Mouse (Mus musculus): ENCODE results near the gene Bahcc1. TPM values are rescaled to one million over a fixed set of nuclear protein-coding genes. Genes with fewer than 3 reads are reported as not detected.

Bahcc1 gene
- polyA plus RNA-seq, 1 experiment: not detected

- WGBS: 92% methylated on average over 3 of the region's 3 CpGs
- no peak overlapping the region for H3K4me3 ChIP-seq (ENCODE audit: insufficient read depth, low read depth, low read length)
- TF ChIP-seq POLR2A (IDR thresholded peaks at IDR 0.05; ENCODE audit: insufficient read depth, low read depth, low read length) (no peak), CTCF (IDR thresholded peaks at IDR 0.05; ENCODE audit: insufficient read depth, low read depth, low read length) (no peak)
- no peak overlapping the region for H3K27ac ChIP-seq (ENCODE audit: insufficient read depth, low read depth, low read length)
- H3K4me1 ChIP-seq (ENCODE audit: control insufficient read depth, insufficient read depth, low read length): peaks cover 19% of the 10 kb centered on the region
Observed at GRCm38 (mm10) chr11:120281197-120281596, 48.5 kb downstream of the Bahcc1 start.

DNA sequence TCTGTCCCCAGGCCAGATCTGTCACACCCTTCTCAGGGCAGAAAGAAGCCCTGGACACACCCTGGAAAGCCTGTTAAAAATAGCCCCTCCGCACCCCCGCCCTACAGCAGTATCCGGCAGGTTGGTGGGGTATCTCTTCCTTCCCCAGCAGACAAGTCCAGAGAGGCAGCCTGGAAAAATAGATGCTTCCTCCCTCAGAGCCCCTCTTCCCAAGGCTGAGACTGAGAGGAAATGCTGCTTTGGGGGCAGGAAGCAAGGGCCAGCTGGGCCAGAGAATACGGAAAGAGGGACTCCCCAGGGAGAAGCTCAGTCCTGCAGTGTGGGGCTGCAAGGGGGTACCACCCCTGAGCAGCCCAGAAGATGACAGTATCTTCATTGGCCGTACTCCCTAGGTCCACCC, 50.8 kb downstream of the Bahcc1 start:
- H3K4me1 ChIP-seq (ENCODE audit: control insufficient read depth, insufficient read depth, low read length): peaks cover 19% of the 10 kb centered on the region
- 91% methylated on average over 5 of the region's 5 CpGs for WGBS
- H3K27ac ChIP-seq (ENCODE audit: insufficient read depth, low read depth, low read length): no peak overlapping the region
- H3K4me3 ChIP-seq (ENCODE audit: insufficient read depth, low read depth, low read length): no peak overlapping the region
- no peak for TF ChIP-seq CTCF (IDR thresholded peaks at IDR 0.05; ENCODE audit: insufficient read depth, low read depth, low read length)
- TF ChIP-seq POLR2A (IDR thresholded peaks at IDR 0.05; ENCODE audit: insufficient read depth, low read depth, low read length): no peak

DNA sequence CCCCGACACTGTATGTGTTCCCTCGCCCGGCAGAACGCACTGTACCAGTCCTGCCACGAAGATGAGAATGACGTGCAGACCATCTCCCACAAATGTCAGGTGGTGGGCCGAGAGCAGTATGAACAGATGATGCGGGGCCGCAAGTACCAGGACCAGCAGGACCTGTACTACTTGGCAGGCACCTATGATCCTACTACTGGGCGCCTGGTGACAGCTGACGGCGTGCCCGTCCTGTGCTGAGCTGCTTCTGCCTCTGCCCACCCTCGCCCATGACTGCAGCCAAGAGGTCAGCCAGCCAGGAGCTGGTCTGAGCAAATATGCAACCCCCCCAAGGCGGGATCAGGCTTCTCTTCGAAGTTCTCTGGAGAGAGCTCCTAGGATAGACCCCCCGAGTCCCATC, 56.9 kb downstream of the Bahcc1 start:
- Histone ChIP-seq H3K4me3 (ENCODE audit: insufficient read depth, low read depth, low read length) (no peak overlapping the region), H3K4me1 (ENCODE audit: control insufficient read depth, insufficient read depth, low read length) (0 out of 2 replicates have a peak, but pooled peaks cover 4% of the 10 kb centered on the region), H3K27ac (ENCODE audit: insufficient read depth, low read depth, low read length) (no peak overlapping the region)
- 95% methylated on average over 17 of the region's 17 CpGs for WGBS
- TF ChIP-seq CTCF (IDR thresholded peaks at IDR 0.05; ENCODE audit: insufficient read depth, low read depth, low read length) (no peak), POLR2A (IDR thresholded peaks at IDR 0.05; ENCODE audit: insufficient read depth, low read depth, low read length) (no peak)

DNA sequence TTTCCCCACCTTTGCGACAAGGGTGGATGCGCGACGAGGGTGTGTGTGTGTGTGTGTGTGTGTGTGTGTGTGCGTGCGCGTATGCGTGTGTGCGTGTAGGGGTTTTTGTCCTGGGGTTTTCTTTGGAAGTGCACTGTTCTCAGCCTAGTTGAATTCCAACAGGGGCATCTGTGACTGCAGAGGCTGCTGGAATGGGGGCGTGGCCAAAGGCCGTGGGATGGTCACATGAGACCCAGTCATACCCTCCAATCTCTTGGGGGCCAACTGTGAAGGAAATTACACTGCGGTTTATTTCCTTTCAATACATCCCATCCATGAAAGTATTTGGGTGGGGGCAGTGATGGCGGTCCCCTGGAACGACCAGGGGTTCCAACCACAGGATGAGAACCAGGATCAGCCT, 57.5 kb downstream of the Bahcc1 start:
- H3K27ac ChIP-seq (ENCODE audit: insufficient read depth, low read depth, low read length): no peak overlapping the region
- no peak for TF ChIP-seq CTCF (IDR thresholded peaks at IDR 0.05; ENCODE audit: insufficient read depth, low read depth, low read length)
- TF ChIP-seq POLR2A (IDR thresholded peaks at IDR 0.05; ENCODE audit: insufficient read depth, low read depth, low read length): no peak
- H3K4me1 ChIP-seq (ENCODE audit: control insufficient read depth, insufficient read depth, low read length): 0 out of 2 replicates have a peak, but pooled peaks cover 4% of the 10 kb centered on the region
- no peak overlapping the region for H3K4me3 ChIP-seq (ENCODE audit: insufficient read depth, low read depth, low read length)
- 90% methylated on average over 14 of the region's 14 CpGs for WGBS

GRCm38 (mm10) chr11:120293714-120294113, 61.0 kb downstream of the Bahcc1 start:
- 69% methylated on average over 1 of the region's 1 CpGs for WGBS
- no peak overlapping the region for H3K27ac ChIP-seq (ENCODE audit: insufficient read depth, low read depth, low read length)
- TF ChIP-seq CTCF (IDR thresholded peaks at IDR 0.05; ENCODE audit: insufficient read depth, low read depth, low read length): no peak
- TF ChIP-seq POLR2A (IDR thresholded peaks at IDR 0.05; ENCODE audit: insufficient read depth, low read depth, low read length): no peak
- no peak overlapping the region for H3K4me3 ChIP-seq (ENCODE audit: insufficient read depth, low read depth, low read length)
- H3K4me1 ChIP-seq (ENCODE audit: control insufficient read depth, insufficient read depth, low read length): peaks cover 4% of the 10 kb centered on the region; the same call in 1 of the 2 replicates

GRCm38 (mm10) chr11:120296305-120297144, 63.8 kb downstream of the Bahcc1 start:
- 58% methylated on average over 13 of the region's 13 CpGs for WGBS
- H3K4me1 ChIP-seq (ENCODE audit: control insufficient read depth, insufficient read depth, low read length): peaks cover 5% of the 10 kb centered on the region
- H3K27ac ChIP-seq (ENCODE audit: insufficient read depth, low read depth, low read length): no peak overlapping the region
- no peak overlapping the region for H3K4me3 ChIP-seq (ENCODE audit: insufficient read depth, low read depth, low read length)
- TF ChIP-seq CTCF (IDR thresholded peaks at IDR 0.05; ENCODE audit: insufficient read depth, low read depth, low read length): no peak
- no peak for TF ChIP-seq POLR2A (IDR thresholded peaks at IDR 0.05; ENCODE audit: insufficient read depth, low read depth, low read length)

DNA sequence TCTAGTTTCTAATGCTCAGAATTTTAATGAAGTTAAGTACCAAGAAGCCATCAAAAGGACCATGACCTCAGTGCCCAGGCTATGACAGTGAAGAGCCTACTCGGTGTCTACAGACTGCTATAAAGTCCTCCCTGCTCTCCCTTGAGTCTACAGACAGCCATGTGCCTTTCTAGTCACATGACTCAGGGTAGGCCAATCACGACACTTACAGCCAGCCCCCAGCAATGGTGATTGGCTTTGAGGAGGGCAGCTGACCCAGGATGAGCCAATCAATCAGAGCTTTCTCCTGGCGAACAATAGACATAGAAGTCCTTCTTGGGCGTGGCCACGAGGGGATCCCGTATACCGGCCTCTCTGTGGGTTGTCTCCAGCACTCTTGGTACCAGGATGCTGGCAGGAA, 65.0 kb downstream of the Bahcc1 start:
- no peak overlapping the region for H3K4me3 ChIP-seq (ENCODE audit: insufficient read depth, low read depth, low read length)
- H3K27ac ChIP-seq (ENCODE audit: insufficient read depth, low read depth, low read length): no peak overlapping the region
- TF ChIP-seq CTCF (IDR thresholded peaks at IDR 0.05; ENCODE audit: insufficient read depth, low read depth, low read length): no peak
- no peak for TF ChIP-seq POLR2A (IDR thresholded peaks at IDR 0.05; ENCODE audit: insufficient read depth, low read depth, low read length)
- WGBS: 86% methylated on average over 7 of the region's 7 CpGs
- peaks cover 12% of the 10 kb centered on the region for H3K4me1 ChIP-seq (ENCODE audit: control insufficient read depth, insufficient read depth, low read length)

DNA sequence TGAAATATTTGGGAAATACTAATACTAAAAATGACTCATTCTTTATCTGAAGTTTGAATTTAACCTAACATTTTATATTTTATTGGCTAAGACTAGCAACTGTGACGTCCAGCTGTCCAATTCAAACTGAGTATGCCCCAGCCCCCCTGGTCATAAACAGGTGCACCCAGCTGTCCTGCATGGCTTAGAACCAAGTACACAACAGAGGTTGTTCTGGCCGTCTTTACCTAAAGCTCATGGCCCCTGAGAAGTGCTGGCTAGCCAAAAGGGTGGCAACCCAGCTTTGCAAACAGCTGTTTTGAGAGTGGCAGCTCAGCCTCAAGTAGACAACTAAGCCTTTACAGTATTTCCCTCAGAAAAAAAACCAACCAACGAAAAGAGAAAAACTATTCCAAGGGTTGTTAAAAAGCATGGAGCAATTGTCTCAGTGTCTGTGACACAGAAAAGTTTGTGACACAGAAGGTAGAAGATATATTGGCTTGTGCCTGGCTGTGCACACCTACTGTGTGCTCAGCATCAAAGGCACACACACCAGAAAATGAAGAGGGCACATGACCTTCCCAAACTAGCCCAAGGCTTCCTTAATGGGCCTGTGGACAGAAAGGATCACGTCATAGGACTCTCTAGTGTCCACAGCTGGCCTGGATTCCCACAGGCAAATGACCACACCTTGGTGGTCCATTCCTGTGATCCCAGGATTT, 65.8 kb downstream of the Bahcc1 start:
- WGBS: 91% methylated on average over 4 of the region's 4 CpGs
- H3K4me1 ChIP-seq (ENCODE audit: control insufficient read depth, insufficient read depth, low read length): peaks cover 19% of the 10 kb centered on the region
- no peak overlapping the region for H3K27ac ChIP-seq (ENCODE audit: insufficient read depth, low read depth, low read length)
- TF ChIP-seq CTCF (IDR thresholded peaks at IDR 0.05; ENCODE audit: insufficient read depth, low read depth, low read length) (no peak), POLR2A (IDR thresholded peaks at IDR 0.05; ENCODE audit: insufficient read depth, low read depth, low read length) (no peak)
- no peak overlapping the region for H3K4me3 ChIP-seq (ENCODE audit: insufficient read depth, low read depth, low read length)

DNA sequence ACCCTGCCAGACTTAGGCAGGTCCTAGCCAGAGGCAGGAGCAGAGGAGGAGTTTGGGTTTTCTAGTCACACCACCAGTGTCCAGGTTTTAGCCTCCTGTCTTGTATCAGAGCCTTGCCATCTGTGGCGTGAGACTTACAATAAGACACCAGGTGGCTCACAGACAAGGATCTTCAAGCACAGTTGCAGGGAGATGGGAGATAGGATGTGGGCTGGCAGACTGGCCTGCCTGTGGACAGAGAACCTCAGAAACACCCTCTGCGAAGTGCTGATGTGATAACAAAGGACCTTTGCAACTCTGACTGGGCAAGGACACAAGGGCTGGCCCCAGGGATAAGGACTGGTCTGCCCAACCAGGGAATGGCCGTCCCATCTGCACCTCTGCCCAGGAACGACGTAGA, 66.7 kb downstream of the Bahcc1 start:
- Histone ChIP-seq H3K4me1 (ENCODE audit: control insufficient read depth, insufficient read depth, low read length) (peaks cover 20% of the 10 kb centered on the region), H3K27ac (ENCODE audit: insufficient read depth, low read depth, low read length) (no peak overlapping the region), H3K4me3 (ENCODE audit: insufficient read depth, low read depth, low read length) (no peak overlapping the region)
- 82% methylated on average over 5 of the region's 5 CpGs for WGBS
- TF ChIP-seq POLR2A (IDR thresholded peaks at IDR 0.05; ENCODE audit: insufficient read depth, low read depth, low read length) (no peak), CTCF (IDR thresholded peaks at IDR 0.05; ENCODE audit: insufficient read depth, low read depth, low read length) (no peak)
